Mouse (Mus musculus) G1E-ER4 (cell line): Measurements from ENCODE around the gene Efcab5. TPM values are rescaled to one million over a fixed set of nuclear protein-coding genes. Genes with fewer than 3 reads are reported as not detected.

Experiments used
- GATA1 ChIP-seq: IDR thresholded peaks from one replicate; pipeline ENCODE4 v1.8.0; 2012; ENCODE audit warnings: low read length, inconsistent platforms
- polyA plus RNA-seq: library from polyadenylated mRNA; stranded (reverse); fragments of >175 nt; gene quantifications from 2 replicates; pipeline ENCODE4 v1.2.3, GENCODE M21; 2012

Efcab5 gene
- polyA plus RNA-seq, 1 experiment: 0.03 TPM

DNA sequence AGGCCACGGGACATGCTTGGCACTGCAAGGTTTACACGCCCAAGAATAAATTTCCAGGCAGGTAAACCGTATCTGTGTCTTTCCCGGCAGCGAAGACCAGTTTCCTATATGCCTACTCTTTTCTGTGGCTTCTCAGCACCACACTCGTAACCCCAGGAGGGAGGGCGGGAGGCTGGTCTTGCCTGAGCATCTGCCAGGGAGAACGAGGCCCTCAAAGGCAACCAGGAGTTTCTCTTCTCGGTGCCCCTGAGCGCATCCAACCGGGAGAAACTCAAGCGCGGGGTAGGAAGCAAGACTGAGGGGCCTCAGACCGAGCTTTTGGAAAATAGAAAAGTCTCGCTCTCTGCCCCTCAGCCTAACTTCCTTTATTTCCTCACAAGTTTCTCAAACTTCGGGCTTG is 111.0 kb downstream of the Efcab5 start:
- TF ChIP-seq GATA1: no peak

DNA sequence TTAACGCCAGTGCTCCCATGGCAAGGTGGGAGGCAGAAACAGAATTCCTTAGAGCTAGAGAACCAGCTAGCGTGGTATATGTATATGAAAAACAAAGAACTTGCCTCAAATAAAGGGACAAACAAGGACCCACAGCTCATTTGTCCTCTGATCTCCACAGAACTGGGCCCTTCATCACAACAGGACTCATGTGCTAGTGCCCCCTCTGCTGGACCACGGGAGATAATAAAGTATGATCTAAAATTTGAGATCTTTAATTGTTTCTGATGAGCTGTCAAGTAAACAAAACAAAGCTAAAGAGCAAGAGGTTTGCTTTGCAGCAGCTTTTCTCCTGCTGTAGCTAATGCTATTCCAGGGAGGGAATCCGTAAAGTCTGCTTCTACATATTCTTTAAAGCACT is 118.0 kb downstream of the Efcab5 start:
- TF ChIP-seq GATA1: no peak

DNA sequence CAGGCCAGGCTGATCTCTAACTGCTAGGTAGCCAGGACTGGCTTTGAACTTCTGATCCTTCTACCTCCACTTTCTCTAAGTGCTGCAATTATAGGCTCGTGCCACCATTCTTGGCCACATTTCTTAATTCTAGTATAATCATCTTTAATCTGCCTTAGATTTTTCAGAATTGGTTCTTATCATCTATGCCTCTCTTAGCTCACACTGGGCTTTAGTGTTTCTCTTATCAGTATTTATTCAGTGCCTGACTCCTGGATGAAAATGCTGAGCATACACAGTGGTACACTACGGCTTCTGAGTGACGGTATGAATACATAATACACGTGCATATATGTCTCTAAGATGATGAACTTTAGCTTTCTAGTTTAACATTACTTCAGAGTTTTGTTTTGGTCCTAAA is 119.9 kb downstream of the Efcab5 start:
- TF ChIP-seq GATA1: no peak

DNA sequence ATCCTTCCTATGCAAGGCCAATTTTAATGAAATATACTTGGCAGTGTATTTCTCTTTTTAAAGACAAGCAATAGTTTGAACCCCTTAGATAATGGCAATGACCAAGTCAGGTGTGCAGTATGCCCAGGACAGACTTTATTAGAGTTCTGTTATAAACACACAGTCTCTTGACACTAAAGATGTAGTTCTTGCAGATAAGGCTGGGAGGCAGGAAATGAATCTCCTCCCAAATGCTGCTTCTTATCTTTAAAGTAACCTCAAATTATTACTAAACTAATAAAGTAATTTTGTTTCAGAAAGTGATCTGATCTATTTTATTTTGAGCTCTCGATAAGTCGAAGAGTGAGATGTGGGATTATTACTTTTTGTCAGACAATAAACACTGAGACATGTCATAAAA is 125.4 kb downstream of the Efcab5 start:
- TF ChIP-seq GATA1: no peak

DNA sequence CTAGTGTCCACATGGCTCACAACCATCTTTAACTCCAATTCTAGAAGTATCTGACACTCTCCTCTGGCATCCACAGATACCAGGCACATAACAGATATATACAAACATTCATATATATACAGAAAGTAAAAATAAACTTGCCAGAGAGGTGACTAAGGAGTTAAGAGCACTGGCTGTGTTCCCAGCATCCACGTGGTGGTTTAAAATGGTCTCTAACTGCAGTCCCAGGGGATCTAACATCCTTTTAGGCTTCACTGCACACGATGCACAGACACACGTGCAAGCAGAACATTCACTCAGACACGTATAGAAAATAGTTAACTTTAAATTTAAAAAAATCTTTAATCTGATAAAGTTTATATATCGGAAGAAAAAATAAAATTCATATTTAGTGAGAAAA is 126.8 kb downstream of the Efcab5 start:
- no peak for TF ChIP-seq GATA1

DNA sequence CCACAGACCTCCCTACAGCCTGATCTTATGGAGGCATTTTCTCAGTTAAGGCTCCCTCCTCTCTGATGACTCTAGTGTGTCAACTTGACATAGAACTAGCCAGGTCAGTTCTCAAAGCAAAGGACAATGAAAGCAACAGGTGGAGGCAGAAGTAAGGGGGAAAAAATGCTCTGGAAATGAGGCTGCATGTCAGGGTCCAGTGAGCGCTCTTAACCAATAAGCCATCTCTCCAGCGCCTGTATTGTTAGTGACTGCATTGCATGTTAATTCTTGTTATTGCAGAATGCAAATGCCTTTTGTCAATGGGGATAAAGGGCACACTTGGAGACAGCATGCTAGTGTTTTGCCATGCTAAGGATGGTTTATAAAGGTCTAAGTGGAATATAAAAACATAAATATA is 146.0 kb downstream of the Efcab5 start:
- no peak for TF ChIP-seq GATA1

DNA sequence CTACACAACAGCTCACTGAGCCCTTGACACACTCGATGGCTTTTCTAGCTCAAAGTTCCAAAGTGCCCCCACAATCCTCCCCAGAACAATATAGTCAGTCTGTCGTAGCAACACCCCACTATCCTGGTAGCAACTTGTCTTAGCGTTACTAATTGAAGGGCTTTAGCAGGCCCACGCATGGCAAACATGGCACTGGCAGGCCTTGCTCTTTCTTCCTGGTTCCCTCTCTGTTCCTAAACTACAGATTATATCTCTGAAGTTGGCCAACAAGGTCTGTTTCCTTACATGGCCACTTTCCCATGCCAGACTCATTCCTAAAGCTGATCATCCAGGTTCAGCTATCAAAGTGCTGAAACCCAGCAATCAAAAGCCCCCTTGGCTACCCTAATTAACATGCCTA is 146.9 kb downstream of the Efcab5 start:
- no peak for TF ChIP-seq GATA1

Other genes starting within 250 kb of the Efcab5 start
- not detected in 2 replicates for gene Slc6a4, start 190.4 kb downstream of the Efcab5 start, polyA plus RNA-seq
- gene Nsrp1, start 110.5 kb downstream of the Efcab5 start, polyA plus RNA-seq: 2.8 and 3.5 TPM in 2 replicates
- 30.2 and 31.1 TPM in 2 replicates for gene Ssh2, start 27.3 kb upstream of the Efcab5 start, polyA plus RNA-seq